Mouse (Mus musculus): ENCODE measurements around the gene Cdk10.
"Not testable (repeated sequence)": the region's sequence is repeated elsewhere in the genome, so short reads cannot be mapped to it uniquely, and the experiment has no call there.

DNA sequence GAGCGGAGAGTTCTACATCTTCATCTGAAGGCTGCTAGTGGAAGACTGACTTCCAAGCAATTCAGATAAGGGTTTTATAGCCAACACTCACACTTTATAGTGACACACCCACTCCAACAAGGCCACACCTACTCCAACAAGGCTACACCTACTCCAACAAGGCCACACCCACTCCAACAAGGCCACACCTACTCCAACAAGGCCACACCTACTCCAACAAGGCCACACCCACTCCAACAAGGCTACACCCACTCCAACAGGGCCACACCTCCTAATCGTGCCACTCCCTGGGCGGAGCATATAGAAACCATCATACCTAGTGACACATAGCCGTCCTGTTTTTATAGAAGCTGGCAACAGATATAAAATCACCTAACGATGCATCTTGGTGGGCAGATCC, 27.6 kb upstream of the Cdk10 start:
- not testable (repeated sequence) for TF ChIP-seq CTCF (IDR thresholded peaks at IDR 0.05; ENCODE audit: control insufficient read depth, insufficient read depth, low read length); POLR2A (IDR thresholded peaks at IDR 0.05; ENCODE audit: borderline replicate concordance, control insufficient read depth, low read depth, low read length)
